Mouse (Mus musculus) brain, embryonic 14.5 days (tissue): ENCODE data around the gene Stx7.

Experiments
- CTCF ChIP-seq: fragments of 200-500 bp; IDR thresholded peaks from 2 replicates; pipeline ENCODE4 v1.5.1; 2012; ENCODE audit warnings: inconsistent platforms, mild to moderate bottlenecking, moderate library complexity, borderline replicate concordance; ENCODE audit not compliant: insufficient read depth, insufficient read length; ENCODE audit errors: extremely low read depth
- POLR2A ChIP-seq: fragments of 200-500 bp; IDR thresholded peaks from 2 replicates; pipeline ENCODE4 v1.6.1; 2012; ENCODE audit warnings: mild to moderate bottlenecking, inconsistent platforms, borderline replicate concordance; ENCODE audit not compliant: poor library complexity, insufficient read depth, insufficient read length, severe bottlenecking; ENCODE audit errors: extremely low read depth

DNA sequence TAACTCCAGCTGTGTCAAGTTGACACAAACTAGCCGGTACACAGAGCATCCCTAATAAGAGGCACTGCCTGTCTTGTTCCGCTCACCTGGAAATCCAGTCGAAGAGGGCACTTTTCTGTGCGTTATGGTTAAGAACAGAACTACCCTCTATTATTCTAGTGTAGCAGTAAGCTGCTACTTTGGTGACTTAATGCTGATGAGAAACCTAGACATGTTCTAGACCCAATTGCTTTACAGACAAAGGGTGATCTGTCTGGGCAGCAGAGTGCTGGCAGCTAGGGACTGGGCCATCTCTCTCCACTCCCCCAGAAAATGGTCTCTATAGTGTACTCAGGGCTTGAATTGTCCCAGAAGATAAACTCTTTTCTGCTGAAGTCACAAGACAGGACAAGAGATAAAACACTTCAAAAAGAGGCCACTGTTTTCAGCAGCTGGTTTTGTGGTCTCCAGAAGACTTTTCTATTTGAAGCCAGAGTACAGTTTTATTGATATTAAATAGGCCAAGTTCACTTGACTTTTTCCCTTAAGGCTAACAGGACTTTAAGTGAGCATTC lies 22.9 kb downstream of the Stx7 start:
- TF ChIP-seq CTCF (no peak), POLR2A (no peak)
